Mouse (Mus musculus): ENCODE results near the gene Ripor1. TPM values are rescaled to one million over a fixed set of nuclear protein-coding genes. Genes with fewer than 3 reads are reported as not detected.
"Not testable (repeated sequence)": the region's sequence is repeated elsewhere in the genome, so short reads cannot be mapped to it uniquely, and the experiment has no call there.

The Ripor1 gene
- polyA plus RNA-seq (2011; ENCODE audit: insufficient read depth, insufficient read length, low read depth, missing spikeins), result 26.5 and 27.5 TPM in 2 replicates

DNA sequence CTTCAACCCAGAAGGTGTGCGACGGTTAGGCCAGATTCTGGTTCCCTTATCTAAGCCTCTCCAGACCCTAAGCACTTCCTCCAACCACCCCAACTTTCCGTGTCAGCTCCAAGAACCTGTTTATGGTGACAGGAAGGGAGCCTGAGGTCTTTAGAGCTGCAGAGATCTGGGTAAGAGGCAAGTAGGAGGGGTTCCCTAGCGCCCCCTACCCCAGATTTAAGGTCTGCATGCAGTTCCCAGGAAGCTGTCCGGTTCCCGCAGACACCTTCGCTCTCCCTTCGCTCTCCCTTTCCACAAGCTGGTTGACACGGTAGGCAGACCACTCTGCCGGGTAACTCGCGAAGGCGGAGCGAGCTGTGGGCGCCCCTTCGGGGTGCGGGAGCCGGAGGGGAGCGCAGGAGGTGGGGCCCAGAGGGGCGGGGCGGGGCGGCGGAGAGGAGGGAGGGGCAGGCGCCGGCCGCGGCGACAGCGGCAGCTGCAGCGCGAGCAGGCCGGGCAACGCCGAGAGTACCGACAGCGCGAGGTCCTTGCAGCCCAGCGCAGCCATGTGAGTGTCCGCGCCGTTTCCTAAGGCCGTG, at the start of gene Ripor1:
Ripor1 (plus strand) TSS at position 452 of the 578 bp plus-strand sequence.
- no peaks in the 10 kb centered on the region for H3K27me3 ChIP-seq (ENCODE audit: control insufficient read depth, insufficient read depth, low read length, poor library complexity, severe bottlenecking)
- H3K9me3 ChIP-seq (replicated peaks; ENCODE audit: control insufficient read depth, insufficient read depth, low read length, poor library complexity, severe bottlenecking), result no peaks in the 10 kb centered on the region
- H3K9ac ChIP-seq (ENCODE audit: low read depth, poor library complexity, severe bottlenecking), result peak within 1 kb of the TSS; percentile 87
- TF ChIP-seq EP300 (IDR thresholded peaks at IDR 0.05; ENCODE audit: insufficient read depth, low read depth, low read length) (no peak), CTCF (IDR thresholded peaks at IDR 0.05; ENCODE audit: low read depth, low read length) (peak; percentile 50), POLR2A (IDR thresholded peaks at IDR 0.05; ENCODE audit: insufficient read depth, low read length) (peak; percentile 48)
- peak within 1 kb of the TSS; percentile 91 for H3K4me3 ChIP-seq (ENCODE audit: low read depth, low read length)
- peaks cover 4% of the 10 kb centered on the region for H3K4me1 ChIP-seq (ENCODE audit: control insufficient read depth, insufficient read depth, low read length)
- H3K27ac ChIP-seq (ENCODE audit: insufficient read depth, low read length), result no peak within 1 kb of the TSS
- H3K36me3 ChIP-seq (ENCODE audit: control insufficient read depth, insufficient read depth, low read length, poor library complexity, severe bottlenecking), result no peaks in the 10 kb centered on the region

DNA sequence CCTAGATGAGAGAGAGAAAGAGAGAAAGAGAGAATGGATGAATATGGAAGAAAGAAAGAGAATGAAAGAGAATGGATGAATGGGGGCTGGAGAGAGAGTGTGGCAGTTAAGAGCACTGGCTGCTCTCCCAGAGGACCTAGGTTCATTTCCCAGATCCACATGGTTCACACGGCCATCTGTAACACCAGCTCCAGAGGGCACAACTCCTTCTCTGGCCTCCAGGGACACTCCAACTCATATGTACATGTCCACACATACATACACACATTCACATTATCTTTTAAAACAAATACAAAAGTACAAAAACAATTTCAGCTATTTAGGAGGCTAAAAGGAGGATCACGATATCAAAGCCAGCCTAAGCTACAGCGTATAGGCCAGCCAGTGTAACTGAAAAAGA, 42.2 kb upstream of the Ripor1 start:
- H3K27me3 ChIP-seq (ENCODE audit: control insufficient read depth, insufficient read depth, low read length, poor library complexity, severe bottlenecking), result no peaks in the 10 kb centered on the region
- no peak overlapping the region for H3K9ac ChIP-seq (ENCODE audit: low read depth, poor library complexity, severe bottlenecking)
- no peaks in the 10 kb centered on the region; the same call in 1 of the 2 replicates for H3K36me3 ChIP-seq (ENCODE audit: control insufficient read depth, insufficient read depth, low read length, poor library complexity, severe bottlenecking)
- no peak for TF ChIP-seq POLR2A (IDR thresholded peaks at IDR 0.05; ENCODE audit: insufficient read depth, low read length)
- no peak overlapping the region for H3K4me3 ChIP-seq (ENCODE audit: low read depth, low read length)
- no peak overlapping the region for H3K27ac ChIP-seq (ENCODE audit: insufficient read depth, low read length)
- no peaks in the 10 kb centered on the region for H3K4me1 ChIP-seq (ENCODE audit: control insufficient read depth, insufficient read depth, low read length)
- H3K9me3 ChIP-seq (replicated peaks; ENCODE audit: control insufficient read depth, insufficient read depth, low read length, poor library complexity, severe bottlenecking), result no peaks in the 10 kb centered on the region

DNA sequence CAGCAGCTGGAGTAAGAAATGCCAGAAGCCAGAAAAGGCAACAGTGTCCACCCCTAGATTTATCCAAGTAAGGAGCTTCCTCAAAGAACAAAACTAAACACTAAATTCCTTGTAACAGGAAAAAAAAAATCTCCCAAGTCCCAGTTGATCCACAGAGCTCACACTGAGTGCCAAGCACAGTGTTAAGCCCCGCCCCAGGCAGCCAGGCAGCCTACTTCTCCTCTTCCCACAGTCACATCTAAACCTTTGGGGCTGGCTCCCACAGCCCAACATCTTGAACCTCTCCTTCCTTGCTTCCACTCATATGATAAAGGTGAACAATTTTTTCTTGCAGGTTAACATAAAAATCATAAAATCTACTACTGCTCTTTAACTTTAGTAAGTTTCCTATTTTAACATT, 41.2 kb upstream of the Ripor1 start:
- no peaks in the 10 kb centered on the region; the same call in 1 of the 2 replicates for H3K36me3 ChIP-seq (ENCODE audit: control insufficient read depth, insufficient read depth, low read length, poor library complexity, severe bottlenecking)
- H3K27ac ChIP-seq (ENCODE audit: insufficient read depth, low read length), result no peak overlapping the region
- no peak overlapping the region for H3K4me3 ChIP-seq (ENCODE audit: low read depth, low read length)
- H3K27me3 ChIP-seq (ENCODE audit: control insufficient read depth, insufficient read depth, low read length, poor library complexity, severe bottlenecking), result no peaks in the 10 kb centered on the region
- TF ChIP-seq EP300 (IDR thresholded peaks at IDR 0.05; ENCODE audit: insufficient read depth, low read depth, low read length) (no peak), CTCF (IDR thresholded peaks at IDR 0.05; ENCODE audit: low read depth, low read length) (no peak), POLR2A (IDR thresholded peaks at IDR 0.05; ENCODE audit: insufficient read depth, low read length) (no peak)
- no peaks in the 10 kb centered on the region for H3K9me3 ChIP-seq (replicated peaks; ENCODE audit: control insufficient read depth, insufficient read depth, low read length, poor library complexity, severe bottlenecking)
- H3K4me1 ChIP-seq (ENCODE audit: control insufficient read depth, insufficient read depth, low read length), result no peaks in the 10 kb centered on the region
- no peak overlapping the region for H3K9ac ChIP-seq (ENCODE audit: low read depth, poor library complexity, severe bottlenecking)

DNA sequence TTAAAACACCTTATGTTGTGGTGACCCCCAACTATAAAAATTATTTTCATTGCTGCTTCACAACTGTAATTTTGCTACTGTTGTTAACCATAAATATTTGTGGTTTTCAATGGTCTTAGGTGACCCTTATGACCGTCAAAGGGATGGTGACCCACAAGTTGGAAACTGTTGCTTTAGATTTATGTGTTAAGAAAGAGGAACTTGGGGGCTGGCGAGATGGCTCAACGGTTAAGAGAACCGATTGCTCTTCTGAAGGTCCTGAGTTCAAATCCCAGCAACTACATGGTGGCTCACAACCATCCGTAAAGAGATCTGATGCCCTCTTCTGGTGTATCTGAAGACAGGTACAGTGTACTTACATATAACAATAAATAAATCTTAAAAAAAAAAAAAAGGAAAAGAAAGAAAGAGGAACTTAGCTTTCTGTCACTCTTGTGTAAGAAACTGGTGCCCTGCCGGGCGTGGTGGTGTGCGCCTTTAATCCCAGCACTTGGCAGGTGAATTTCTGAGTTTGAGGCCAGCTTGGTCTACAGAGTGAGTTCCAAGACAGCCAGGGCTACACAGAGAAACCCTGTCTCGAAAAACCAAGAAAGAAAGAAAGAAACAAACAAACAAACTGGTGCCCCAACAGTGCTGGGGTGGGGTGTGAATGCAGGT, 40.4 kb upstream of the Ripor1 start:
- not testable (repeated sequence) for H3K27me3 ChIP-seq (ENCODE audit: control insufficient read depth, insufficient read depth, low read length, poor library complexity, severe bottlenecking)

DNA sequence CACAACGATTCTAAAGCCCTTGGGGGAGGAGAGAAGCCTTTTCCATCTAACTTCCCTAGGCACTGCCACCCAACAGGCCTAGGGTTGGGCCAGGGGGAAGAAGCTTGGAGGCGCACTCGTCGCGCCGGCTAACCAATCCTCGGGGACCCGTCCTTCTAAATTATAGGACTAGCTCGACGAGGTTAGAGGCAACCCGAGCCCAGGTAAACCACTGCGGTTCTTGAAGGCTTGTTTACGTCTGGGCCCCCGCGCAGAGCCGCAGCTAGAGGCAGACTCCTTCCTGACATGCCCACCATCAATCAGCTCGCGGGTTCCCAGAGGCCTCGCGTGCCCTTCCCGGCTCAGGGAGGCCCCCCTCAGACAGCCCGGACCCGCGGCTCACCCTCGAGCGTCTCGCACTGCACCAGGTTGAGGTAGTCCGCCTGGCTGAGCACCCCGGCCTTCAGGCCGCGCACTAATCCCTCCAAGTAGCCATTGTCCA, 39.6 kb upstream of the Ripor1 start:
- Histone ChIP-seq H3K4me1 (ENCODE audit: control insufficient read depth, insufficient read depth, low read length) (no peaks in the 10 kb centered on the region), H3K36me3 (ENCODE audit: control insufficient read depth, insufficient read depth, low read length, poor library complexity, severe bottlenecking) (no peaks in the 10 kb centered on the region; the same call in 1 of the 2 replicates), H3K27me3 (ENCODE audit: control insufficient read depth, insufficient read depth, low read length, poor library complexity, severe bottlenecking) (no peaks in the 10 kb centered on the region), H3K27ac (ENCODE audit: insufficient read depth, low read length) (no peak overlapping the region), H3K4me3 (ENCODE audit: low read depth, low read length) (peak overlapping the region; percentile 73), H3K9me3 (replicated peaks; ENCODE audit: control insufficient read depth, insufficient read depth, low read length, poor library complexity, severe bottlenecking) (no peaks in the 10 kb centered on the region), H3K9ac (ENCODE audit: low read depth, poor library complexity, severe bottlenecking) (peak overlapping the region; percentile 70)
- TF ChIP-seq POLR2A (IDR thresholded peaks at IDR 0.05; ENCODE audit: insufficient read depth, low read length) (no peak), EP300 (IDR thresholded peaks at IDR 0.05; ENCODE audit: insufficient read depth, low read depth, low read length) (0 out of 2 replicates have a peak, but pooled peaks have one; percentile 2), CTCF (IDR thresholded peaks at IDR 0.05; ENCODE audit: low read depth, low read length) (no peak)

More for the DNA sequence above, 40.4 kb upstream of the Ripor1 start:
- H3K27ac ChIP-seq (ENCODE audit: insufficient read depth, low read length); H3K36me3 ChIP-seq (ENCODE audit: control insufficient read depth, insufficient read depth, low read length, poor library complexity, severe bottlenecking); H3K4me1 ChIP-seq (ENCODE audit: control insufficient read depth, insufficient read depth, low read length); H3K9me3 ChIP-seq (replicated peaks; ENCODE audit: control insufficient read depth, insufficient read depth, low read length, poor library complexity, severe bottlenecking): not testable (repeated sequence)
- peak overlapping the region; percentile 70 for H3K9ac ChIP-seq (ENCODE audit: low read depth, poor library complexity, severe bottlenecking)
- peak overlapping the region; percentile 73 for H3K4me3 ChIP-seq (ENCODE audit: low read depth, low read length)

DNA sequence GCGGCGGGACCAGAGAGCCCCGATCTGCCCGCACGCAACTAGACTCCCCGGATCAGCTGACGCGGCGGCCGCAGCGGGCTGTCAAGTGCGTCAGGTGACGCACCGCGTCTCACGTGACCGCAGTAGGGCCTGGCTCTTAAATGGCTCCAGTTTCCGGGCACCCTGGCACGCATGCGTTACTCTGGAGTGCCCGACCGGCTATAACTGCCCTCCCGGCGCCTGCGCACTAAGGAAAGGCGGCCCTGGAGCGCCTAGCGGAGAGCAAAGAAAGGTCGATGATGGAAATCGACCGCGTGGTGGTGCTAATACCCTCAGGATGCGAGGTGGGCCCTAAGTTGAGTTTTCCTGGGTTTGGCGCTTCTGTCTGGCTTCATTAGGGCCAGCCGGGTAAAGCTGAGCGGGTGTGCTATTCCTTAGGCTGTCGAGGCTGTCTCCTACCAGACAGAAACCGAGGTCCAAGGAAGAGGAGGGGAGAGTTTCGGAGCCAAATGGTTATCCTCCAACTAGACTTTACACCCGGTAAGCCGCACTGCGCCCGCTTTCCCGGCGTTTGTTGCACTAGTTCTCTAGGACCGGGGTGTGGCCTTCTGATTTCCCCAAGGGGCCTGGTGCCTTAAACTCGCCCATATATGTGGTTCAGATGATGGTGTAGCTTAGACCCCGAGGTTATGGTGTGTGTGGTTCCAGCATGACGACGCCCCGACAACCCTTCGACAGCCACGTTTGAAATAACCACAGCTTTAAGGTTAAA, 38.9 kb upstream of the Ripor1 start, which contains the start of gene Atp6v0d1:
Atp6v0d1 (minus strand) TSS at position 96 of the 751 bp plus-strand sequence.
- Histone ChIP-seq H3K9me3 (replicated peaks; ENCODE audit: control insufficient read depth, insufficient read depth, low read length, poor library complexity, severe bottlenecking) (no peaks in the 10 kb centered on the region), H3K27ac (ENCODE audit: insufficient read depth, low read length) (no peak within 1 kb of the TSS), H3K36me3 (ENCODE audit: control insufficient read depth, insufficient read depth, low read length, poor library complexity, severe bottlenecking) (no peaks in the 10 kb centered on the region), H3K9ac (ENCODE audit: low read depth, poor library complexity, severe bottlenecking) (peak within 1 kb of the TSS; percentile 70), H3K4me1 (ENCODE audit: control insufficient read depth, insufficient read depth, low read length) (no peaks in the 10 kb centered on the region), H3K4me3 (ENCODE audit: low read depth, low read length) (peak within 1 kb of the TSS; percentile 73), H3K27me3 (ENCODE audit: control insufficient read depth, insufficient read depth, low read length, poor library complexity, severe bottlenecking) (no peaks in the 10 kb centered on the region)
- TF ChIP-seq EP300 (IDR thresholded peaks at IDR 0.05; ENCODE audit: insufficient read depth, low read depth, low read length) (no peak; the same call in 1 of the 2 replicates), CTCF (IDR thresholded peaks at IDR 0.05; ENCODE audit: low read depth, low read length) (peak; percentile 84)
